Mouse (Mus musculus) brain, adult 2 months (tissue): ENCODE data around the gene Sftpa1.
A peak's percentile ranks its signal among the peaks of the same experiment; 100 is the strongest.

ENCODE experiments used
- DNase-seq: peaks from one replicate; pipeline ENCODE4 v3.0.0; 2011; ENCODE audit warnings: low read depth, low spot score

Gene Sftpa1

GRCm38 (mm10) chr14:41160743-41161142, 29.2 kb downstream of the Sftpa1 start:
- no peak for DNase-seq

GRCm38 (mm10) chr14:41162663-41163062, 31.1 kb downstream of the Sftpa1 start:
- DNase-seq, result peak; percentile 63

GRCm38 (mm10) chr14:41167278-41167677, 35.7 kb downstream of the Sftpa1 start:
- no peak for DNase-seq

- no peak for DNase-seq
These were observed 37.0 kb downstream of the Sftpa1 start for GRCm38 (mm10) chr14:41168567-41168966.

DNA sequence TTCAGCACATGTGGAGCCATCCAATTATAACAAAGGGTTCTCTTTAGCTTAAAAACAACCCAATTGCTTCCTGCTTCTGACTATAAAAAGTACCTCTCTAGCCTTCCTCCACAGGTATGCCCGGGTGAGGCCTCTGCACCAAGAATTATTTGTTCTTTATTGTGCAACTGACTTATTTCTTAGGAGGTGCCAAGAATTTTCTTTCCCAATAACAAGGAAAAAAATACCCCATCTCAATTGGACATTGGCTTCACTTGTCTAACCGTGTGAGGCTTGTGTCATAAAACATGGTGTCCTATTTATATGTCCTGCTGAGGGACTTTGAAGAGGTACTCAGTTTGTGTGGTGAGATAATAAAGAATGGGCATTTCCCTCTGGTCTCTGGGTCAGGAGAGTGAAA, 38.9 kb downstream of the Sftpa1 start:
- no peak for DNase-seq

- no peak for DNase-seq
These were observed 43.2 kb downstream of the Sftpa1 start for GRCm38 (mm10) chr14:41174802-41175201.

- DNase-seq, result no peak
These were observed 53.7 kb downstream of the Sftpa1 start, which contains the start of gene Sftpd for GRCm38 (mm10) chr14:41185059-41185821. TSS of gene Sftpd (minus strand) at chr14:41185149.
